Mouse (Mus musculus) heart, embryonic 11.5 days (tissue): ENCODE measurements at regions not wholly inside any gene's neighbourhood (a gene's known extent, or its start where the extent isn't known, plus 50 kb on each side); places are given as distances from the start of the nearest gene placed in this dataset.

Source experiments
- ATAC-seq: fragments of 200-750 bp; cut with Nextera tagmentation; replicated peaks from 2 replicates; pipeline ENCODE4 v1.8.0; 2017; ENCODE audit warnings: moderate library complexity; ENCODE audit not compliant: insufficient number of reproducible peaks, low FRiP score, low TSS enrichment
- H3K27ac ChIP-seq: fragments of 300-500 bp; sonication (generic); 2 replicates; pipeline ENCODE4 v1.5.1; 2014; ENCODE audit warnings: mild to moderate bottlenecking, low read depth, low read length
- H3K27me3 ChIP-seq: fragments of 300-500 bp; sonication (generic); 2 replicates; pipeline ENCODE4 v1.6.1; 2014; ENCODE audit warnings: mild to moderate bottlenecking, low read length, mixed read lengths; ENCODE audit not compliant: control insufficient read depth, insufficient read depth
- H3K36me3 ChIP-seq: fragments of 300-500 bp; sonication (generic); 2 replicates; pipeline ENCODE4 v1.6.1; 2014; ENCODE audit warnings: mild to moderate bottlenecking, low read length, moderate library complexity, mixed read lengths; ENCODE audit not compliant: control insufficient read depth, insufficient read depth
- H3K4me1 ChIP-seq: fragments of 300-500 bp; sonication (generic); 2 replicates; pipeline ENCODE4 v1.6.1; 2014; ENCODE audit warnings: low read length; ENCODE audit not compliant: control insufficient read depth, insufficient read depth
- H3K4me2 ChIP-seq: fragments of 300-500 bp; sonication (generic); 2 replicates; pipeline ENCODE4 v1.6.1; 2014; ENCODE audit warnings: mild to moderate bottlenecking, moderate library complexity
- H3K4me3 ChIP-seq: fragments of 300-500 bp; sonication (generic); 2 replicates; pipeline ENCODE4 v1.5.1; 2014; ENCODE audit warnings: low read depth, low read length
- H3K9ac ChIP-seq: fragments of 300-500 bp; sonication (generic); 2 replicates; pipeline ENCODE4 v1.6.1; 2014; ENCODE audit warnings: mild to moderate bottlenecking, low read depth, low read length, moderate library complexity
- H3K9me3 ChIP-seq: fragments of 300-500 bp; sonication (generic); replicated peaks from 2 replicates; pipeline ENCODE4 v1.6.1; 2016; ENCODE audit warnings: low read length; ENCODE audit not compliant: control insufficient read depth
- WGBS: fragments of 180-500 bp; shearing (Covaris S2); extraction: QIAGEN DNeasy Blood & Tissue Kit; methylation state at CpG from one replicate; pipeline ENCODE4 v1.1.7; 2014; ENCODE audit not compliant: insufficient replicate concordance; 5-methylcytosine and 5-hydroxymethylcytosine counted together

DNA sequence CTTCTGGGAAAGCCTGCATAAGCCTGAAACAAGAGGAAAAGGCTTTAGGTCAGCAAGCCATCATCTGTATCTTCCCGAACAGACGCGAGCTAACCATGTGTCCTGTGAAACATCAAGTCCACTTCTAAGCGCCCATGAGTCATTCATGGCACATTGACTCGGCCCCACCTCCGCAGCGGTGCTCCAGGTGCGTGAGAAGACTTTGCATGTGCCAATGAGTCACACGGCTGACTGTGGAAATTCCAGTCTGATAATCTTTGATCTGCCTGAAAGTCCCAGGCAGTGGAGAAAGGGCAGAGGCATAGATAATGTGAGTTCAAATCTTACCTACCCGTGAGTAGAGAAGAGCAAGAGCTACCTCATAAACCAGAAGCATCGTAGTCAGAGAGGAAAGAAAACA, 137.8 kb downstream of the Pfkfb3 start:
- Histone ChIP-seq H3K27ac (no peak overlapping the region), H3K4me1 (no peaks in the 10 kb centered on the region), H3K4me2 (no peak overlapping the region), H3K36me3 (no peaks in the 10 kb centered on the region), H3K9ac (no peak overlapping the region), H3K27me3 (no peaks in the 10 kb centered on the region), H3K4me3 (no peak overlapping the region), H3K9me3 (no peaks in the 10 kb centered on the region)
- no peak for ATAC-seq
- 66% methylated on average over 11 of the region's 11 CpGs for WGBS

DNA sequence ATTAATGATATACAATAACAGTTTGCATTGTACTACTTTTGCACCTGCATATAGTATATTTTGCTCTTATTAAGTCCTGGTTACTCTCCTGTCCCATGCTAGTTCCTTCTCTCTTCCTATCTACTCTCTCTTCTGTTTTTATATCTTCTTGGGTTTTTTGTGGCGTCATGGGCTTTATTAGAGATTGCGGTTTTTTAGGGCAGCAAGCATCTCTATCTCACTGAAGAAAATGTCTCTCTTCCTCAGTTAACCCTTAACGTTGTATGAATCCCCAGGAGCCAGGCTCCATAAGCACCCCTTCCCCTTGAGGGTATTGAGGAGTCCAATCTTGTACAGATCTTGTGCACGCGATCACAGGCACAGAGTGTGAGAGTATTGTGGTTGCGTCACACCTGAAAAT, 141.4 kb downstream of the Pfkfb3 start:
- Histone ChIP-seq H3K36me3 (no peaks in the 10 kb centered on the region), H3K9ac (no peak overlapping the region), H3K27me3 (no peaks in the 10 kb centered on the region), H3K4me2 (no peak overlapping the region), H3K4me1 (no peaks in the 10 kb centered on the region), H3K9me3 (no peaks in the 10 kb centered on the region), H3K4me3 (no peak overlapping the region), H3K27ac (no peak overlapping the region)
- 85% methylated on average over 6 of the region's 6 CpGs for WGBS
- ATAC-seq: no peak

DNA sequence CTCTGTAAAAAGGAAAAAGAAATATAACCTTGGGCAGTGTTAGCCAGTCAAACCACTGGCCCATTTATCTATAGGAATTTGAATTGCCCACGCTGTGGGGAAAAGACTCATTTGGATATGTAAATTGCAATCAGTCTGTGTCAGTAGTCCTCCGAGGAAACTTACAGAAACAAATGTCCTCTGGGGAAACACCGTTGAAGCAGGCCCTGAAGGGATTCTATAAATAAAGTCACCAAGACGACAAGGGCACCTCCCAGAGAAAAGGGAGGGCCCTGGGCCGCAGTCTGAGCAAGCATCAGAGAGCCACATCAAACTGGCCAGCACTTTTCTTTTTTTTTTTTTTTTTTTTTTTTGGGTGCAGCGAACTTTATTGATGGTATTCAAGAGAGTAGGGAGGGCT, 145.4 kb downstream of the Pfkfb3 start:
- H3K4me3 ChIP-seq: no peak overlapping the region
- H3K27me3 ChIP-seq: no peaks in the 10 kb centered on the region
- H3K27ac ChIP-seq: no peak overlapping the region
- no peaks in the 10 kb centered on the region for H3K9me3 ChIP-seq
- ATAC-seq: no peak
- no peaks in the 10 kb centered on the region for H3K4me1 ChIP-seq
- H3K4me2 ChIP-seq: no peak overlapping the region
- WGBS: 52% methylated on average over 5 of the region's 6 CpGs
- H3K36me3 ChIP-seq: no peaks in the 10 kb centered on the region
- no peak overlapping the region for H3K9ac ChIP-seq

DNA sequence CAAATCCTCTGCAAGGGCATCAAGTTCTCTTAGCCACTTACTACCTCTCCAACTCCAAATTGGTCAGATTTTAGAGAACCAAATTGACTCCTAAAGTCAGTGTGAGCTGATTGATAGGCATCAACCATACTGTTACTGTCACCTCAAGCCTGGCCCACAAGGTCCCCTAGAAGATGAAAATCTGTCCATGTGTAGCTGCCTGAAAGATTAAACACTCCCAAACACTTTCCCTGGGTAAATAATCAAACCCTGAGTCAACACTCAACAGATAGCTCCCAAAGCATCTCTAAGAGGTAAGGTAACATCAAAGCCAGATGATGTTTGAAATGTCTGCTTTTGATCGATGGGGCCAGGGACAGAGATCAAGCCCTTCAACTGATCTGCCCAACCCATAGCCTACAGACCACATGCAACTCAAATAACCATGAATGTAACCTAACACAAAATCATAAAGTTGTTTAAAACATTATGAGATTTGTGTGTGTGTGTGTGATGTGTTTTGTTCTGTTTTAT, 147.7 kb downstream of the Pfkfb3 start:
- WGBS: 69% methylated on average over 1 of the region's 1 CpGs
- H3K4me3 ChIP-seq: no peak overlapping the region
- no peak overlapping the region for H3K4me2 ChIP-seq
- no peaks in the 10 kb centered on the region for H3K9me3 ChIP-seq
- ATAC-seq: no peak
- H3K4me1 ChIP-seq: no peaks in the 10 kb centered on the region
- H3K27me3 ChIP-seq: no peaks in the 10 kb centered on the region
- no peak overlapping the region for H3K27ac ChIP-seq
- no peak overlapping the region for H3K9ac ChIP-seq
- no peaks in the 10 kb centered on the region for H3K36me3 ChIP-seq

DNA sequence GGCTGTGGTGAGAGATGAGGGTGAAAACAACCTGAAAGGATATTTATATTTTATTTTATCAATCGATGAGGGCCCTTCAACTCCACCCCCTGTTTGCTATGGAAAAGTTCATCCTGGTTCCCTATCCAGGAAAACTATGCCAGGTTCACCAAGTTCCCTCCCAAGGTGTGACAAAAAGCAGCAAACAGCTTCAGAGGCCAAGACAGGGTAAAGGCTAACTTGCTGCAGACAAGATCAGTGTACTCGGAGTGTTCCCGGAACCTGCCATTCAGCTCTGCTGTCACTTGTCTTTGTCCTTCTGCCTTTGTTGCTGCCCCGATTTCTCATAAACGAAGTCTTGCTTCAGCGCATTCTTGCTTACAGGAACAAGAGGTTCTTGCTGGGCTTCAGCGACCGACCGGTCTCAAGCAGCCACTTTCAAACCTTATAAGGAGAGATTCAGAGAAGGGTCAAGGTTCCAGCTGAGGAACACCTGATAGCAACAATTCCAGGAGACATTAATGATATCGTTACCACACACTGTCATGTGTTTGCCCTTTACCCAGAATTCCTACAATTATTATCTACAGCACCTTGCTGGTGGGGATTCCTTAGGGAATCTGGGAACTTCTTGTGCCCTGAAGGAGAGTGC, 151.5 kb downstream of the Pfkfb3 start:
- no peaks in the 10 kb centered on the region for H3K36me3 ChIP-seq
- H3K27ac ChIP-seq: no peak overlapping the region
- H3K9ac ChIP-seq: no peak overlapping the region
- no peak for ATAC-seq
- H3K4me2 ChIP-seq: no peak overlapping the region
- no peak overlapping the region for H3K4me3 ChIP-seq
- no peaks in the 10 kb centered on the region for H3K9me3 ChIP-seq
- WGBS: 58% methylated on average over 10 of the region's 10 CpGs
- no peaks in the 10 kb centered on the region for H3K27me3 ChIP-seq
- H3K4me1 ChIP-seq: no peaks in the 10 kb centered on the region

DNA sequence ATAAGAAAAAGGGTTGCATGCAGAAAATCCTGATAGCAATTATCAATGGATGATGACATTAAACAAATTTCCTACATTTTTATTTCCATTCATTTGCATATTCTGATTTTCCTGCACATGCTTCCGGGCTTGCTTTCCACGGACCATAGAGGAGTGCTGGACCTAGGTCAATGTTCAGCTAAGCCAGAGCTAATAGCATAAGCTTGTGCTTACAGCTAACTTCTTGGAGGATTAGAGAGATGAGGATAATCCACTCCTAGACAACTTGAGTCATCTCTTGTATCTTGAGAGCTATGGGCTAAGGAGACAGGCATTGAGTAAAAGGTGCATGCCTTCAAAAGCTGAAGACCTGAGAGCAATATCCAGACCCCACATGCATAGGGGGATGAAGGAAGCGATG, 154.5 kb downstream of the Pfkfb3 start:
- no peaks in the 10 kb centered on the region for H3K9me3 ChIP-seq
- no peaks in the 10 kb centered on the region for H3K27me3 ChIP-seq
- H3K4me3 ChIP-seq: no peak overlapping the region
- no peaks in the 10 kb centered on the region for H3K4me1 ChIP-seq
- H3K4me2 ChIP-seq: no peak overlapping the region
- H3K36me3 ChIP-seq: no peaks in the 10 kb centered on the region
- H3K27ac ChIP-seq: no peak overlapping the region
- WGBS: 84% methylated on average over 3 of the region's 3 CpGs
- no peak for ATAC-seq
- H3K9ac ChIP-seq: no peak overlapping the region

DNA sequence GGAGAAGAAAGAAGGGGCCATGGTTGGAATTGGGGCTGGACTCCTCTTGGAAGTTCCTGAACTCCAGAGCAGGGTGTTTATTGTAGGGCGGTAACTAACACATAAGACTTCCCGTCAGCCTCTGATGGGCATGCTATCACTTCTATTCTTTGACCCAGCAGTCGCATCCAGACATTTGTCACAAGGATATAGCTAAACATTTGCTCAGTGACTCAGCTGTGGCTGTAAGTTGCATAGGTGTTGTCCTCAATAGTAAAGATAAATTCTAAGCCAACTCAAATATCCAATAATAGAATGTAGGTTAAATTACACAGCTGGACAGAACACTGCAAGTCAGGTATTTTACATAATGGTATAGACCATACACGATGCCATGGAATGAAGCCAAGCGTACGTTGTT, 154.9 kb downstream of the Pfkfb3 start:
- Histone ChIP-seq H3K4me1 (no peaks in the 10 kb centered on the region), H3K27me3 (no peaks in the 10 kb centered on the region), H3K9me3 (no peaks in the 10 kb centered on the region), H3K4me3 (no peak overlapping the region), H3K4me2 (no peak overlapping the region), H3K9ac (no peak overlapping the region), H3K27ac (peak overlapping the region; percentile 35; the same call in 1 of the 2 replicates), H3K36me3 (no peaks in the 10 kb centered on the region)
- ATAC-seq: no peak
- 75% methylated on average over 6 of the region's 6 CpGs for WGBS

DNA sequence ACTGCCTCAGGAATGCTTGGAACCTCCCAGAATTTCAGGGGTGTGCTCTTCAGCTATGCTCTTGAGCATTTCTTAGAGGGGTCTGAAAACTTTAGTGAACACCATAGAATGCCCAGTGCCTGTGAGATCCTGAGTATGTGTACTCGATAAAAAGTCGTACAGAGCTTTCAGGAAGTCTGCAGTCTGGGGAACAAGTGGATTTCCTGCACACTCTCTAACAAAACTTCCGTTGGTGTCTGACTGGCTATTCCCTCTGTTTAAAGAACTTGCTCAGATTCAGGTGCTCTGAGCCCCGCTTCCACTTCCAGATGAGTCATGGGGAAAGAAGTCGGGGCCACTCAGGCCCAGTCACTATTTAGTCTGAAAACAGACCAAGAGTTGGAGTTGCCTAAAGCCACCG, 155.5 kb downstream of the Pfkfb3 start:
- H3K4me2 ChIP-seq: no peak overlapping the region
- peak overlapping the region; percentile 35; the same call in 1 of the 2 replicates for H3K27ac ChIP-seq
- no peak overlapping the region for H3K9ac ChIP-seq
- no peaks in the 10 kb centered on the region for H3K9me3 ChIP-seq
- no peak overlapping the region for H3K4me3 ChIP-seq
- no peak for ATAC-seq
- 60% methylated on average over 6 of the region's 6 CpGs for WGBS
- H3K27me3 ChIP-seq: no peaks in the 10 kb centered on the region
- no peaks in the 10 kb centered on the region for H3K36me3 ChIP-seq
- no peaks in the 10 kb centered on the region for H3K4me1 ChIP-seq

DNA sequence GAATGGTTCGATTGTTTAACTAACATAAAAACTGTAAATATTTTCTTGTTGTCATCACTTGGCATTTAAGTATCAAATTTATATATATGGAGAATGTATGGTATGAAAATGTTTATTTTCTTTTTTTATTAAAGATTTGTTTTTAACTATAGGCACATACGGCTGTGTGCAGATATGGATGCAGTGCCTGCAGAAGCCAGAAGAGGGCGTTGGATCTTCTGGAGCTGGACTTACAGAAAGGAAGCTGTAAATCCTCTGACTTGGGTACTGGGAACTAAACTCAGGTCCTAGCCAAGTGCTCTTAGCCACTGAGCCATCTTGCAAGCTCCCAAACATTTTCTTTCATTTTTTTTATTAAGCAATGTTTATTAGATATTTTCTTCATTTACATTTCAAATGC, 157.0 kb downstream of the Pfkfb3 start:
- 82% methylated on average over 3 of the region's 3 CpGs for WGBS
- Histone ChIP-seq H3K9me3 (no peaks in the 10 kb centered on the region), H3K9ac (no peak overlapping the region), H3K36me3 (no peaks in the 10 kb centered on the region), H3K27me3 (no peaks in the 10 kb centered on the region), H3K4me3 (no peak overlapping the region), H3K27ac (no peak overlapping the region), H3K4me1 (no peaks in the 10 kb centered on the region), H3K4me2 (no peak overlapping the region)
- ATAC-seq: no peak
